Mouse (Mus musculus) cerebellum, adult 9-11 months (tissue): ENCODE measurements around the gene Ccdc126.
A peak's percentile ranks its signal among the peaks of the same experiment; 100 is the strongest.

ENCODE experiments used
- DNase-seq: peaks from one replicate; pipeline ENCODE4 v3.0.0; 2022

Ccdc126 gene

DNA sequence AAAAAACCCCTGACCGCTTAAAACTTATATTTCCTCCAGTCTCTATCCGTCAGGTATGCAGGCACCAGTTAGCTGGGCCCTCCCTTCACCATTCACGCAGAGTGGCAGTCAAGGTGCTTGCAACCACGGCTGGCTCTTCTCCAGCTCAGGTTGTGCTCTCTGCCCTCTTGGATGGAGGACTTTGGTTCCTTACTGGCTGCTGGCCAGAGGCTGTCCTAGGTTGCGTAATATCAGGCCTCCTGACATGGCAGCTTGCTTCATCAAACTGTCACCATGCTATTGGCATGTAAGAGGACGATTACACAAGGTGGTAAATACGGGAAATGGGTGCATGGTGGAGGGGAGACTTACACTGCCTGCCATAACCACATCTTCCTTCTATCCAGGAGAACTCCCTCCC lies 30.8 kb downstream of the Ccdc126 start:
- no peak for DNase-seq

DNA sequence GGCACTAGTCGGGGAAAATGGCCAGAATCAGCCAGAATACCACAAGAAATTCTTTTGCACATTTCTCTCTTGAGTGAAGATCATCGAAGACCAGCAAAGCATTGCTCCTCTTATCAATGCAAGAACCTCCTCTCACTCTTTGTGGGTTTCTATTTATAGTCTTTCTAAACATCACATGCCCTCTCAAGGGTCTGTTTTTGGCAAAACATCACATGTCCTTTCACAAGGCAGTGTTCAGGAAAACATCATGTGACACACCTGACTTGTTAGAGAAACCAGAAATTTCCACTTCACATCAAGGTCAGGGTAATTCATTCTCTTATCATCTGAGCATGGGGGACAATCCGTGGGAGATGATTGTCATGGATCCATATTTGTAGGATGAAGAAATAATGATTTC lies 35.5 kb downstream of the Ccdc126 start:
- DNase-seq, result no peak

DNA sequence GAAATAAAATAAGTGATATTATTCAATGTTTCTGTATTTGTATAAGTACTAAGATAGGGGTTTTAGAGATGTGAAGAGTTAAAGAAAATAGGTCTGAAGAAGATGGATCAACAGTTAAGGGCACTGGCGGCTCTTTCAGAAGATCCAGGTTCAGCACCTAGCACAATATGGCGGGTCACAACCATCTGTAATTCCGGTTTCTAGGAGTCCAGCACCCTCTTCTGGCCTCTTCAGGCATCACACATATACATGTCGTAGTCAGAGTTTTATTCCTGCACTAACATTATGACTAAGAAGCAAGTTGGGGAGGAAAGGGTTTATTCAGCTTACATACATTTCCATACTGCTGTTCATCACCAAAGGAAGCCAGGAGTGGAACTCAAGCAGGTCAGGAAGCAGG lies 36.1 kb downstream of the Ccdc126 start:
- DNase-seq, result no peak

DNA sequence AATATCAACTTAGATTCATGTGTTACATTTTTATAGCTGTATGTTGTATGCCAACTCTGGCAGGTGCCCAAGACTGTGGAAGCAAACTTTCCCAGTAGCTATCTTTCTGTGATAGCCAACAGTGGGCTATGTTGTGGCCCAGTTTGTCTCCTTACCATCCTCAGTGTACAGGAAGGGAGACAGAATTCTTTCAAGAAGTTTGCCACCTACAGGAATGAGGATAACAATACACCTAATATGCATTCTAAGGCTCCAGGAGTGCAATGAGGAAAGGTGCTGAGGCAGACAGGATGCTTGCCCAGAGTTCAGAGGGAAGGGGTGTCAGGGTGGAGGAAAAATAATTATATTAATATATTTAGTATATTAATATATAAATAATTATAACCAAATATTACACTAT lies 41.3 kb downstream of the Ccdc126 start:
- no peak for DNase-seq

DNA sequence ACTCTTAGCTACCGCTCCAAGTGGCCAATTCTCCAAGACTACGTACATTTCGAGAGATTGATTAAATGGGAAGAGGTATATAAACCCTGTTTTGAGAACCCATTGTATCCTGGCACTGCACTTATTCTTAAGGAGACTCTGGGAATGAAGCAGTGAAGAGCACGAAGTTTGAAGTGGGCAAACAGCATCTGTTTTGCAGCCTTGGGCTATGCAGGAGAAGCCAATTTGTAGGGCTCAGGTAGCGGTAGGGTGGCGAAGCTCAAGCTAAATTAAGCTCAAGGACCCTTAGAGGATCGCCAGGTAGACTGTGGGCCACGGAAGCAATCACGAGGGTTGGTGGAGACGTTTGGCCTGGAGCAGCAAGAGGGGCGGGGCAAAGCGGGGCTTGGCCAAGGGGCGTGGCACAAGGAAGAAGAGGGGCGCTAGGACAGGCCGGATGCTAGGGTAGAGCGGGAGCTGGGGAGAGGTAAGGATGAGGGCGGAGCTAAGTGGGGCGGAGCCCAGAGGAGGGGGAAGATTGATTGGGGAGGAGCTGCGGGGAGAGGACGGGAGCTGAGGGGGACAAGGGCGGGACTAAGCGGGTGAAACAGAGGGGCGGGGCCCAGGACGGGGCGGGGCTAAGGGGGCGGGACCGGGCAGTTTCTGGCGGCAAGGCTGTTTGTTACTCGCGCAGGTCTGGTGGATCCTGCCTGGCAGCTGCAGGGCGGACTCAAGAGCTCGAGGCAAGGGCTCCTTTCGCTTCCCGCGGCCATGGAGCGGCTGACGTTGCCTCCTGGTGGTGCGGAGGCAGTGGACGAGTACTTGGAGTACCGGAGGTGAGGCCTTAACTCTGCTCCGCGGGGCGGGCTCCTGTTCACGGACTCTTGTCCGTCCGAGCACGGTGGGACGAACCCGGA lies 48.3 kb downstream of the Ccdc126 start, which contains the start of gene Fam221a:
Gene Fam221a, plus strand, starts transcription at position 581 of the 896 bp plus-strand sequence.
- DNase-seq, result peak; percentile 88

DNA sequence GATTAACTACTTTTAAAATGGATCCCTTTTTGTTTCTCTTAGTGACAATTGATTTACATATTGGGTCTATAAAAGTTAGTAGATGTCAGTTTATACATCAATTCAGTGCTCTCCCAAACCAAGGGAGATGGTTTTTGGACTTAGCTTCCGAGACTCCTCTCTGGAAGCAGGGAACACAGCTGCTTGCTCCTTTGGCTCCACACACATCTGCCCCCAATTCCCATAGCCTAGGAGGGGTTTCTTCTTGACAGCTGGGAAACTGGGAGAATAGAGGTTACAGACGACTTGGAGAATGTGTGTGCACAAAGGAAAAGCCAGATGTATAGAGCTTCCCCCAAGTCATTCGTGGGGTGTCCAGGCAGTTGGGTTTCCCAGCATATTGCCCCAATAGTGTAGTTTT lies 49.1 kb downstream of the Ccdc126 start:
- DNase-seq, result no peak

DNA sequence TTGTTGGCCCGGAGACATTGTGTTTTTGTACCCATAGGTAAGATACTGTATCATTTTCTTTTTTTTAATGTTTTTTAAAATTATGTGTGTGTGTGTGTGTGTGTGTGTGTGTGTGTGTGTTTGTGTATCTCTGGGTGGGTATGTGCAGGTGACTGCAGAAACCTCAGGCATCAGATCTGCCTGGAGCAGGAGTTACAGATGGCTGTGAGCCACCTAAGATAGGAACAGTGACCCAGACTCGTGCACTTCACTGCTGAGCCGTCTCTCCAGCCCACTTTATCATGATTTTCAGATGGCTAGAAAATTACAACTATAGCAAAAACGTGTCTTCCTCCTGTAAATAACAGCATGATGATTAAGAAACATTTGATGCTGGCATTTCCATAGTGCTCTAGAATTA lies 53.6 kb downstream of the Ccdc126 start:
- DNase-seq, result no peak

DNA sequence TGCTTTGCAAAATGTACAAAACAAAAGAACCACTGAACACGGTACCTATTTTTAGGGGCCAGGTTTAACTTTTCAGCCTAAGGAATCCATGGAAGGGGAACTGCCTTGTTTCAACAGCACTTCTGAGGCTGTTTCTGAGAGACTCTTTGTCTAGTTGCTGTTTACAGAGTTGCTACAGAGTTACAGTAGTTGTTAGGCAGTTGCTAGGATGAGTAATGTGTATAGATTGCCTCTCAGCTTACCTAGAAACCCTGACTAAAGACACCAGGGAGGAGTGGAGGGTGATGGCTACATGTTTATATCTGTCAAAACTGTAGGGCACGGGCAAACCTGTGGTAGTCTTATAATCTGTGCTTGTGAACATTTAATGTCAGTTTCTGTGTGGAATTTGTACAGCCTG lies 54.9 kb downstream of the Ccdc126 start:
- DNase-seq, result no peak

DNA sequence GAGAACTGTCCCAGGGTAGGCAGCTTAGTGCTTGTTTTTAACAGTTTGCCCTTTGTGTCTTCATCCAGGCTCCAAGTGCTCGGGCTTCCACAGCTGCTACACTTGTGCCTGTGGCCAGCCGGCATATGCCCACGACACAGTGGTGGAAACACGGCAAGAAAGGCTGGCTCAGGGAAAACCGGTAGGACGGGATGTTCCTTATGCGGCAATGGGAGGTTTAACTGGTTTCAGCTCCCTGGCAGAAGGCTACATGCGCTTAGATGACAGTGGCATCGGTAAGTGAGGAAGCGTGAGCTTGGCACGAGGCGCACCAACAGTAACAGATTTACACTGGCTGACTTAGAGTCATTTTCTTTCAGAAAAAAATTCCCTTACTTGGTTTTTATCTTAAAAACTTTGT lies 59.3 kb downstream of the Ccdc126 start:
- DNase-seq, result no peak
